Mouse (Mus musculus) bone marrow, adult 2 months (tissue): ENCODE measurements at regions not wholly inside any gene's neighbourhood (a gene's known extent, or its start where the extent isn't known, plus 50 kb on each side); places are given as distances from the start of the nearest gene placed in this dataset.

Experiments
- H3K27ac ChIP-seq: fragments of 200-500 bp; 2 replicates; pipeline ENCODE4 v1.5.1; 2012; ENCODE audit warnings: low read depth, mild to moderate bottlenecking, control low read depth, inconsistent platforms, low read length; ENCODE audit not compliant: control insufficient read depth, poor library complexity, insufficient read depth
- H3K4me1 ChIP-seq: fragments of 200-500 bp; 2 replicates; pipeline ENCODE4 v1.6.1; 2011; ENCODE audit warnings: low read length; ENCODE audit not compliant: control insufficient read depth, insufficient read depth
- H3K4me3 ChIP-seq: fragments of 200-500 bp; replicated peaks from 2 replicates; pipeline ENCODE3; 2011; ENCODE audit warnings: mild to moderate bottlenecking, low read depth, low read length, control low read depth; ENCODE audit not compliant: control insufficient read depth
- CTCF ChIP-seq: fragments of 200-500 bp; IDR thresholded peaks from 2 replicates; pipeline ENCODE4 v1.5.1; 2011; ENCODE audit warnings: low read length, control low read depth; ENCODE audit not compliant: control insufficient read depth, insufficient read depth
- POLR2A ChIP-seq: fragments of 200-500 bp; IDR thresholded peaks from 2 replicates; pipeline ENCODE4 v1.6.1; 2011; ENCODE audit warnings: low read depth, mild to moderate bottlenecking, control low read depth, low read length, borderline replicate concordance; ENCODE audit not compliant: control insufficient read depth
- WGBS: fragments of 180-500 bp; shearing (Covaris S2); methylation state at CpG from one replicate; pipeline ENCODE4 v1.1.7; 2018; 5-methylcytosine and 5-hydroxymethylcytosine counted together

GRCm38 (mm10) chr15:36664391-36664790, 343.2 kb downstream of the Zfp706 start:
- whole genome bisulfite sequencing = 86% methylated on average over 6 of the region's 6 CpGs
- H3K4me1 ChIP-seq = peaks cover 2% of the 10 kb centered on the region
- no peak overlapping the region for H3K4me3 ChIP-seq
- no peak overlapping the region for H3K27ac ChIP-seq
- TF ChIP-seq POLR2A = no peak
- TF ChIP-seq CTCF = no peak

GRCm38 (mm10) chr15:36660986-36661385, 346.6 kb downstream of the Zfp706 start:
- Histone ChIP-seq H3K4me1 (no peaks in the 10 kb centered on the region), H3K4me3 (no peak overlapping the region), H3K27ac (no peak overlapping the region)
- no peak for TF ChIP-seq POLR2A
- no peak for TF ChIP-seq CTCF
- WGBS = 25% methylated on average over 7 of the region's 7 CpGs
